Mouse (Mus musculus) ES-CJ7 (cell line): ENCODE data around the gene Becn1.
A peak's percentile ranks its signal among the peaks of the same experiment; 100 is the strongest.

Source experiments
- DNase-seq: peaks from one replicate; pipeline ENCODE4 v3.0.0; 2011; ENCODE audit warnings: low read depth, low spot score

The Becn1 gene

GRCm38 (mm10) chr11:101269577-101270116, 32.4 kb downstream of the Becn1 start:
- no peak for DNase-seq

GRCm38 (mm10) chr11:101265906-101266305, 36.2 kb downstream of the Becn1 start:
- no peak for DNase-seq

- no peak for DNase-seq
These were observed 37.1 kb downstream of the Becn1 start for GRCm38 (mm10) chr11:101264954-101265471.

GRCm38 (mm10) chr11:101263989-101264280, 38.2 kb downstream of the Becn1 start:
- DNase-seq = no peak

- DNase-seq = no peak
These were observed 38.7 kb downstream of the Becn1 start for GRCm38 (mm10) chr11:101263138-101263988.

- DNase-seq = no peak
These were observed 39.7 kb downstream of the Becn1 start for GRCm38 (mm10) chr11:101262272-101262967.

- DNase-seq = no peak
These were observed 41.2 kb downstream of the Becn1 start for GRCm38 (mm10) chr11:101260826-101261380.

- peak; percentile 78 for DNase-seq
These were observed 41.9 kb downstream of the Becn1 start, which contains the start of gene Wnk4 for GRCm38 (mm10) chr11:101259948-101260825. TSS of gene Wnk4 (plus strand) at chr11:101260567.

- no peak for DNase-seq
These were observed 42.8 kb downstream of the Becn1 start for GRCm38 (mm10) chr11:101259261-101259712.

- no peak for DNase-seq
These were observed 46.0 kb downstream of the Becn1 start for GRCm38 (mm10) chr11:101255826-101256775.

- peak; percentile 87 for DNase-seq
These were observed 48.3 kb downstream of the Becn1 start, which contains the start of gene Vps25 for GRCm38 (mm10) chr11:101253613-101254389. TSS of gene Vps25 (plus strand) at chr11:101253707.

- DNase-seq = no peak
These were observed 49.1 kb downstream of the Becn1 start for GRCm38 (mm10) chr11:101252941-101253340.

GRCm38 (mm10) chr11:101251031-101251430, 51.1 kb downstream of the Becn1 start:
- no peak for DNase-seq

- DNase-seq = peak; percentile 94
These were observed 53.7 kb downstream of the Becn1 start for GRCm38 (mm10) chr11:101248258-101248994.

- DNase-seq = no peak
These were observed 54.5 kb downstream of the Becn1 start for GRCm38 (mm10) chr11:101247521-101248030.

- no peak for DNase-seq
These were observed 55.4 kb downstream of the Becn1 start for GRCm38 (mm10) chr11:101246702-101247012.

GRCm38 (mm10) chr11:101245855-101246701, 56.0 kb downstream of the Becn1 start, which contains the start of gene Ramp2:
TSS of gene Ramp2 (plus strand) at chr11:101246028.
- peak; percentile 48 for DNase-seq
